Mouse (Mus musculus) hindbrain, embryonic 10.5 days (tissue): ENCODE results near the gene Cep63. TPM values are rescaled to one million over a fixed set of nuclear protein-coding genes. Genes with fewer than 3 reads are reported as not detected.

Experiments
- DNase-seq: peaks from one replicate; pipeline ENCODE4 v3.0.0-alpha.2; 2017; ENCODE audit warnings: low spot score
- H3K27ac ChIP-seq: fragments of 300-500 bp; sonication (generic); 2 replicates; pipeline ENCODE4 v1.5.1; 2016; ENCODE audit warnings: mild to moderate bottlenecking, moderate library complexity
- H3K27me3 ChIP-seq: fragments of 300-500 bp; sonication (generic); 2 replicates; pipeline ENCODE4 v1.6.1; 2016; ENCODE audit warnings: mild to moderate bottlenecking; ENCODE audit not compliant: poor library complexity, insufficient read depth, severe bottlenecking
- H3K36me3 ChIP-seq: fragments of 300-500 bp; sonication (generic); 2 replicates; pipeline ENCODE4 v1.6.1; 2016; ENCODE audit warnings: mild to moderate bottlenecking, moderate library complexity
- H3K4me1 ChIP-seq: fragments of 300-500 bp; sonication (generic); replicated peaks from 2 replicates; pipeline ENCODE4 v1.6.1; 2016; ENCODE audit warnings: mild to moderate bottlenecking
- H3K4me3 ChIP-seq: fragments of 300-500 bp; sonication (generic); 2 replicates; pipeline ENCODE4 v1.5.1; 2016; ENCODE audit warnings: mild to moderate bottlenecking, moderate library complexity
- H3K9me3 ChIP-seq: fragments of 300-500 bp; sonication (generic); 2 replicates; pipeline ENCODE4 v1.6.1; 2016; ENCODE audit warnings: mild to moderate bottlenecking, moderate library complexity
- WGBS: fragments of 180-500 bp; shearing (Covaris S2); methylation state at CpG from one replicate; pipeline ENCODE4 v1.1.7; 2016; 5-methylcytosine and 5-hydroxymethylcytosine counted together
- polyA plus RNA-seq: library from polyadenylated mRNA; unstranded; fragments of >200 nt; fragmentation: Nextera tagmentation; extraction: Ambion mirVana; gene quantifications from 2 replicates; pipeline ENCODE4 v1.2.1, GENCODE M21; 2016

Gene Cep63
- polyA plus RNA-seq, 1 experiment from 2014 or later = 45.2 TPM

- peaks cover 63% of the 10 kb centered on the region for H3K36me3 ChIP-seq
- H3K27ac ChIP-seq = no peak overlapping the region
- H3K4me3 ChIP-seq = no peak overlapping the region
- H3K27me3 ChIP-seq = no peaks in the 10 kb centered on the region
- H3K9me3 ChIP-seq = no peaks in the 10 kb centered on the region
- 46% methylated on average over 6 of the region's 6 CpGs for WGBS
- peaks cover 17% of the 10 kb centered on the region for H3K4me1 ChIP-seq
- DNase-seq = peak; percentile 10
These were observed 31.5 kb downstream of the Cep63 start for GRCm38 (mm10) chr9:102594667-102595393.

GRCm38 (mm10) chr9:102587347-102587746 lies 39.0 kb downstream of the Cep63 start:
- Histone ChIP-seq H3K36me3 (peaks cover 54% of the 10 kb centered on the region), H3K27me3 (no peaks in the 10 kb centered on the region)

GRCm38 (mm10) chr9:102581921-102582469 lies 44.3 kb downstream of the Cep63 start:
- H3K27me3 ChIP-seq = no peaks in the 10 kb centered on the region

More at GRCm38 (mm10) chr9:102587347-102587746, 39.0 kb downstream of the Cep63 start:
- Histone ChIP-seq H3K4me3 (no peak overlapping the region), H3K9me3 (no peaks in the 10 kb centered on the region), H3K4me1 (no peaks in the 10 kb centered on the region), H3K27ac (no peak overlapping the region)
- DNase-seq = no peak
- WGBS = 75% methylated on average over 5 of the region's 5 CpGs

GRCm38 (mm10) chr9:102577480-102577879 lies 48.9 kb downstream of the Cep63 start:
- DNase-seq = no peak
- Histone ChIP-seq H3K9me3 (no peaks in the 10 kb centered on the region), H3K27ac (no peak overlapping the region), H3K4me1 (peaks cover 13% of the 10 kb centered on the region), H3K36me3 (no peaks in the 10 kb centered on the region), H3K27me3 (no peaks in the 10 kb centered on the region), H3K4me3 (no peak overlapping the region)
- 82% methylated on average over 5 of the region's 5 CpGs for WGBS

More at GRCm38 (mm10) chr9:102581921-102582469, 44.3 kb downstream of the Cep63 start:
- 88% methylated on average over 12 of the region's 12 CpGs for WGBS
- Histone ChIP-seq H3K27ac (no peak overlapping the region), H3K4me1 (no peaks in the 10 kb centered on the region), H3K9me3 (no peaks in the 10 kb centered on the region), H3K36me3 (peaks cover 28% of the 10 kb centered on the region), H3K4me3 (no peak overlapping the region)
- DNase-seq = no peak

GRCm38 (mm10) chr9:102572888-102573287 lies 53.4 kb downstream of the Cep63 start:
- Histone ChIP-seq H3K4me1 (peaks cover 13% of the 10 kb centered on the region), H3K27ac (no peak overlapping the region), H3K36me3 (no peaks in the 10 kb centered on the region), H3K4me3 (no peak overlapping the region), H3K27me3 (no peaks in the 10 kb centered on the region), H3K9me3 (no peaks in the 10 kb centered on the region)
- DNase-seq = no peak
- 83% methylated on average over 5 of the region's 5 CpGs for WGBS

- no peaks in the 10 kb centered on the region for H3K36me3 ChIP-seq
- no peak overlapping the region for H3K27ac ChIP-seq
- H3K9me3 ChIP-seq = peaks cover 5% of the 10 kb centered on the region
- no peak overlapping the region for H3K4me3 ChIP-seq
- DNase-seq = no peak
- WGBS = 88% methylated on average over 3 of the region's 3 CpGs
- no peaks in the 10 kb centered on the region for H3K27me3 ChIP-seq
- H3K4me1 ChIP-seq = no peaks in the 10 kb centered on the region
These were observed 67.9 kb downstream of the Cep63 start for GRCm38 (mm10) chr9:102558463-102558862.

- Histone ChIP-seq H3K4me3 (no peak overlapping the region), H3K9me3 (peaks cover 5% of the 10 kb centered on the region), H3K27ac (no peak overlapping the region), H3K27me3 (0 out of 2 replicates have a peak, but pooled peaks cover 6% of the 10 kb centered on the region), H3K36me3 (no peaks in the 10 kb centered on the region), H3K4me1 (no peaks in the 10 kb centered on the region)
- WGBS = 90% methylated on average over 3 of the region's 3 CpGs
- no peak for DNase-seq
These were observed 72.6 kb downstream of the Cep63 start for GRCm38 (mm10) chr9:102553781-102554180.

GRCm38 (mm10) chr9:102551771-102552170 lies 74.6 kb downstream of the Cep63 start:
- H3K9me3 ChIP-seq = no peaks in the 10 kb centered on the region
- H3K4me3 ChIP-seq = no peak overlapping the region
- DNase-seq = no peak
- peaks cover 21% of the 10 kb centered on the region; the same call in 1 of the 2 replicates for H3K27me3 ChIP-seq
- H3K36me3 ChIP-seq = no peaks in the 10 kb centered on the region
- WGBS = 84% methylated on average over 10 of the region's 10 CpGs
- H3K4me1 ChIP-seq = peaks cover 7% of the 10 kb centered on the region
- no peak overlapping the region for H3K27ac ChIP-seq

GRCm38 (mm10) chr9:102549211-102549610 lies 77.1 kb downstream of the Cep63 start:
- no peaks in the 10 kb centered on the region for H3K36me3 ChIP-seq
- DNase-seq = no peak
- peaks cover 25% of the 10 kb centered on the region for H3K27me3 ChIP-seq
- no peak overlapping the region for H3K27ac ChIP-seq
- 86% methylated on average over 8 of the region's 8 CpGs for WGBS
- no peak overlapping the region for H3K4me3 ChIP-seq
- peaks cover 28% of the 10 kb centered on the region for H3K4me1 ChIP-seq
- H3K9me3 ChIP-seq = no peaks in the 10 kb centered on the region

- peaks cover 46% of the 10 kb centered on the region for H3K4me1 ChIP-seq
- H3K27ac ChIP-seq = peak overlapping the region; percentile 50; the same call in 1 of the 2 replicates
- no peaks in the 10 kb centered on the region for H3K36me3 ChIP-seq
- H3K27me3 ChIP-seq = peaks cover 47% of the 10 kb centered on the region
- no peak for DNase-seq
- 34% methylated on average over 7 of the region's 7 CpGs for WGBS
- no peak overlapping the region for H3K4me3 ChIP-seq
- no peaks in the 10 kb centered on the region for H3K9me3 ChIP-seq
These were observed 79.3 kb downstream of the Cep63 start for GRCm38 (mm10) chr9:102547028-102547354.

GRCm38 (mm10) chr9:102546256-102547027 lies 79.9 kb downstream of the Cep63 start:
- Histone ChIP-seq H3K4me1 (peaks cover 46% of the 10 kb centered on the region), H3K36me3 (no peaks in the 10 kb centered on the region), H3K27me3 (peaks cover 52% of the 10 kb centered on the region), H3K27ac (no peak overlapping the region), H3K9me3 (no peaks in the 10 kb centered on the region), H3K4me3 (no peak overlapping the region)
- DNase-seq = no peak
- 68% methylated on average over 20 of the region's 20 CpGs for WGBS

- Histone ChIP-seq H3K27me3 (peaks cover 55% of the 10 kb centered on the region), H3K4me3 (peak overlapping the region; percentile 51), H3K27ac (peak overlapping the region; percentile 86), H3K4me1 (peaks cover 46% of the 10 kb centered on the region), H3K9me3 (no peaks in the 10 kb centered on the region), H3K36me3 (no peaks in the 10 kb centered on the region)
- WGBS = 30% methylated on average over 22 of the region's 22 CpGs
- no peak for DNase-seq
These were observed 80.7 kb downstream of the Cep63 start for GRCm38 (mm10) chr9:102545406-102546255.
